Mouse (Mus musculus): Measurements from ENCODE around the gene Ocln.
"Not testable (repeated sequence)": the region's sequence is repeated elsewhere in the genome, so short reads cannot be mapped to it uniquely, and the experiment has no call there.

The Ocln gene

DNA sequence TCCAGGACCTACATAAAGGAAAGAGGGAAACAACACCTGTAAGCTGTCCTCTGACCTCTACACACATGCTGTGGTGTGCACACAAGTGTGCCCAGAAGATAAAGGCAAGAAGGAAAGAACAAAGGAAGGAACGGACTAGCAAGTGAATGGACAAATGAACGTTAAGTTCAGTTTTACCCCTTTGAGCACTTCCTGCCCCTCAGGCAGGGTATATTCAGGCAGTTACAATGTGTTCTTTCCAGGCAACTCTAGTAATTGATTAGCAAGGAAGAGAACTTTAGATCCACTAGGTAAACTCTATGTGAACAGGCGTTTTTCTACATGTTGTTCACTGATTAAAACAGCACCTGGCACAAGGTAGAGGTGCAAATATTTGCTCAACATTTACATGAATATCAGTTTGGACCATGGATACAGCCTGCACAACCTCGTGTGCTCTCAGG is 8.3 kb downstream of the Ocln start:
- no peak for DNase-seq (ENCODE audit: low spot score in 2 of 2)

DNA sequence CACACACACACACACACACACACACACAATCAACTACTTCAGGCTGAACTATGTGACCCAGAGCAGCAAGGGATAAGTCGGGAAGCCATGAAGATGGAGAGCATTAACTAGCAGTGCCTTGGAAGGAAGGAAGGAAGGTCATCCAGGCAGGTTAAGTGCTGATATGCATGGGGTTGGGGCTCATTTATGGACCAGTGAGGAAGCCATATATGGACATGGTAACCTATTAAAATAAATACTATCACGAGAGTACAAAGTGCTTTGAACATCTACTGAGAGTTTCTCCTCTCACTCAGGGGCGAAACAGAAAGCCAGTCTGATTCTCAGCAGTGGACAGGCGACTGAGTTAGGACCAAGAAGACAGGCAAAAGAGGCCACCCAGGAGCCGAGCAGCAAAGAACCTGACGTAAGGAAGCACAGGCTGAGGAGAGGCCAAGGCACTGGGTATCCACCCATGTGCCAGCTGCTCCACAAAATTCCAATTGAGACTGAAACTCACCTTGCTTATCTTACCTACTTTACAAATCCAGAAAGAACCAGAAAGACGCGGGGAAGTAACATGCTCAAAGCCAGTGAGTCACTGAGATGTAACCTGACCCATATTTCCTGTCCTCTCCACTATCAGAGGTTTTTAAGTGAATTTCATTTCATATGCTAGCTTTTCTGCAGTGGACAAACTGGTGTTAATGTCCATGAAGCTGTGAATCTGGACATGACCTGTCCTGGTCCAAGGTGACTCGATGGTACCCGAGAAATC is 9.3 kb downstream of the Ocln start:
- DNase-seq (ENCODE audit: low spot score in 2 of 2), result no peak

DNA sequence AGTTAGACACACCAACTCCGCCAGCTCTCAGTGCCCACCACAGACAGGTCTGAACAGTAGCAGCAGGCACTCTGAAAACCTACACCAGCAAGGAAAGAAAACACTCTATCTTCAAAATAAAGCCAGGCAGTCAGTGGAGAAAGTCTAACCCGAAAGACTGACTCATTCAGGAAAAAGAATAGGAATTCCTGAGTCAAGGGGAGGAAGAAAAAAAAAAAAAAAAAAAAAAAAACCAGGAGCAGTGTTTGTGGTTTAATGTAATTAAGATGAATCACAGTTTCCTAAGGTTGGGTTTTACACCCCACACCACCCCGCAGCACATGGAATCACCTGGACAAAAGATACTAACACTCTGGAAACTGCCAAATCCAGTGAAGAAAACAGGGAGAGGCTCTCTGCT is 16.4 kb downstream of the Ocln start:
- no peak for DNase-seq (ENCODE audit: low spot score in 2 of 2)

DNA sequence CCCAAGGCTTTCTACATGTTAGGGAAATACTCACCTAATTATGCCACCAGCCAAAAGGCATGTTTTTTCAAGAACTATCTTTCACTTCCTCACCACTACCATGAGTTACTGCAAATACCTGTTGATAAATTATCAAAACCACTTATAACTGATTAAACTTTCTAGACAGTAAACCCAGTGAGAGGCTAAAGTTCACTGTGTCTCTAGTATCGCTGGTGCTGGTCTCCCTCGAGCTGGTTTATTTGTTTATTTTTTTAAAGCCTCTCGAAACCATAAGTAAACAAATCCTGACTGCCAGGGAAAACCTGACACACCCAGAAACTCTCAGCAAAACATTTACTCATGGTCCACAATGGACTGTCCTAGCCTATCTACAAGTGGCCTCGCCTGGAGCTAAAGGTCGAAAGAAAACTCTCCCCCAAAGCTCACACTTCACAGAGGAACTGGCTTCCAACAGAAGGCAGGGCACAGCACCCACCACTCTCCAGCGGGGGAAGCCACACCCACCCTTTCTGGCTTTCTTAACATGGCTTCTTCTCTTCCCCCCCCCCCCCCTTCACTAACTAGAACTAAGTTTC is 19.6 kb downstream of the Ocln start:
- DNase-seq (ENCODE audit: low spot score in 2 of 2), result peak in 1 of 2 experiments; percentile 3

DNA sequence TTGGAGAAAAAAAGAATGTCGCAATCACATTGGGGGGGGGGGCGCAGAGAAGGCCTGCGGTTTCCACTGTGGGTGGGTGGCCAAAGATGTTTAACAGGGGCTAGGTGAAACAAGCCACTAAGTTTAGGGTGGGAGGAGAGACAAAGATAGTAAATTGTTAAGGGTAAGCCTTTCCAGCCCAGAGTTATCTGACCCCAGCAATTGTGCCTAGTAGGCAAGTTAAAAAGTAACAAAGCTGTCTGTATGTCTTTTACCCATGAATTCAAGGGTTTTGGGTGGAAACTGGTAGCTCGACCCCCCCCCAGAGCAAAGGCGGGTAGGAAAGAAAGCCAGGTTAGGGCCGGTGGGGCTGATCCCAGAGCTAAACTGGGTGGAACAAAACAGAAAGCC is 25.9 kb downstream of the Ocln start:
- DNase-seq (ENCODE audit: low spot score in 2 of 2), result no peak

DNA sequence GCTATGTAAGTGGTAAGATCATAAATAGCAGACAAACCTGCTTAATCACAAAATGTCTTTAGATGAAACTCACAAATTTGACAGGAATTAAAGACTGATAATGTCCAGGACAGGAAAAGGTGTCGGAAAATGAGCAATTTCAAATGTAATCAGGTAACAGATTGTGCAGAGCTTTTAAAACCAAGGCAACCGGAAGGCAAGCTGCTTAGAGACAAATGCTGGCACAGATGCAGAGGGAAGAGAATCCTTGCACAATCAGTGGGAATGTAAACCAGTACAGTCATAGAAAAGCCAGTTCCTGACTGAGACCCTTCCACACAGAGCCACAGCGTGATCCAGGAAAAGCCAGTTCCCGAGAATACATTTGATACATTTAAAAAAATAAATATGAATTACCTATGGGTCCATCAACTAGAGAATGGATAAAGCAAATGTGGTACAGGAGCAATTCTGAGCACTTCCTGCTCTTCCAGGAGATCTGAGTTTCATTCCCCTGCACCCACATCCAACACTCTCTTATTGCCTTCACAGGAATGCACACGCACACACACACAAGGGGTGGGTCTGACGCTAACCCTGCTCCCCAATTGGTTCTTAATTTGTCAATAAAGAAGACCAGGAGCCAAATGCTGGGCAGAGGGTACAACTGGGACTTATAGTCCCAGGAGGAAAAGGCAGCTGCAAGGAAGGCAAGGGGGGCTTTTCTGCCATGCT is 26.4 kb downstream of the Ocln start:
- DNase-seq (ENCODE audit: low spot score in 2 of 2), result no peak

DNA sequence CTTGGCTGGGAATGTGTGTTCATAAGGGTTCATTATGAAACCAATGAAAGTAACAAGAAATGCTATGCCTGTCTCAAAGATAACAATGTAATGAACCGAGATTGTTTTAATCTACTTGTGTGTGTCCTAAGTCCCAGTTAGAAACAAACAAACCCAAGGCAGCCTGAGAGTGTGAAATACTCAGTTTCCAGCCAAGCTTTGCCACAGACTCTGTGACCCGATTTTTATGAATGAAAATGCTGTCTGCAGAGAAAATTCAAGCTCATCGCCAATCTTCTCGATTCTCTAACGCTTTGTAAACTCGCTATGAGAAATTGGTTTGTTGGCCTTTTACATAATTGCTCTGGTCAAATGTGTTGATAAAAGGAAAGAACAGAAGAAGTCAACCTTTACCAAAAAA is 27.6 kb downstream of the Ocln start:
- no peak for DNase-seq (ENCODE audit: low spot score in 2 of 2)

DNA sequence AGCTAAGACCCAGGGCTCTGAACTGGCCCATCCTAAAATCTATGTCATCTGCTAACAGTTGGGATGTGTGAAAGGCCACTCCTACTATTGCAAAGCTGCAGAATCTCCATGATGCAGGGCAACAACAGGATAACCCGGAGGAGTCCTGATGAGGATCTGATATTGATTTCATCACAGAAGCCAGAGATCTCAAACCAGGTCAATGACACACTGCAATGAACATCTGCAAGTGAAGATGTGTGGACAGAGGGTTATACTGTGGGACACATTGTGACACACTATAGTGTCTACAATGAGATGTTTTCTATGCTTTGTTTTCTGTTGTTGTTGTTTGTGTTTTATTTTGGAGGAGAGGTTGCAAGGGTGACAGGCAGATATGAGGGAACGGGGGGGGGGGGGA is 28.8 kb downstream of the Ocln start:
- DNase-seq (ENCODE audit: low spot score in 2 of 2), result no peak

DNA sequence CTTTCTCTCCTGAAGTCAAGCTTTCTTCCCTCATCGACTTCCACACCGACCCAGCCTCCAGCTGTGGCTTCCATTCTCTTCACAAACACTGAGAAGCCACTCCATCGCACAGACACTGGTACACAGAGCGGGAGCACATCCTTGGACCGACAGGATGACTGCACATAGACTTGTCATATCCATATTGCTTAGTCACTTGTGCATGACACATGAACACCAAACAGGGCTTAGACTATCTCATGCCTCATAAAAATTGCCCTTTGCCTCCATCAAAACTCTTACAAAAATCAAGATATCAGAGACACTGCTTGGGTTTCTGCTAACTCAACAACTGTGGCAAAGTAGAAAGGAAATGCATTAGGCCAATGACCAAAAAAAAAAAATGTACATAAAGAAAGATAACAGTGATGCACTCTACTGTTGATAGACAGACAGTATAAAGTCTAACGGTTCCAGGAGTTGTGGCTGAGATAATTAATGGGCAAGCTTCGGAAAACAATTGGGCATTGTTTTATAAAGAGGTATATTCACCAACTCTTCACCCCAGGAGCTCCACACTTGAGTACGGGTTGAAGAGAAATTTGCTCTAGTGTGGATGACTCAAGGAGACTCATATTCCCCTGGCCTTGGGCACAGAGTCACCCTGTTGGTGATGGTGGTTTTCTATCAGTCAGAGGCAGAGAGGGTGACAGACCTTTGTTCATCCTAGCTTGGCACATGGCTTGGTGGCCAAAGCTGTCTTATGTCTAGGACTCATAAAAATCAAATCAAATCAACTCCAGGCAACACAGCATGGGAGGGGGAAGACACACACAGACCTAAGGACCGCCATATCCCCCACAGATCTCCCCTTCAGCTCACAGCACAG is 30.6 kb downstream of the Ocln start:
- no peak for DNase-seq (ENCODE audit: low spot score in 2 of 2)

DNA sequence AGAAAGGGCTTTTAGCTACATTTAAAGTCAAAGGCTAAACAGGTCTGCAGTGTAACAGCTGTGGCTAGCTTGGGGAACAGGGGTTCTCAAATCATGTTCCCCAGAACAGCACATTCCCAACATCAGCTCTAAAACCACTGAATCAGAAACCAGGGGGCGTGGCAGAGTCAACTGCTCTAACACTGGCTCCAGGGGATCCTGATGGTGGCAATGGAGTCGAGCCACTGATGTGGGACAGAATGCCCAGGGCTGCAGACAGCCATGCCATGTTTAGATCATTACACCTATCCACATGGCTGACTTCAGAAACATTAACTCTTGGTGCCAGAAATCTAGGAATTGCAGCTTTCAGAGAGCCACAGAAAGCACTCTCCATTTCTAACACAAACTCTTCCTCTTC is 33.4 kb downstream of the Ocln start:
- DNase-seq (ENCODE audit: low spot score in 2 of 2), result no peak

DNA sequence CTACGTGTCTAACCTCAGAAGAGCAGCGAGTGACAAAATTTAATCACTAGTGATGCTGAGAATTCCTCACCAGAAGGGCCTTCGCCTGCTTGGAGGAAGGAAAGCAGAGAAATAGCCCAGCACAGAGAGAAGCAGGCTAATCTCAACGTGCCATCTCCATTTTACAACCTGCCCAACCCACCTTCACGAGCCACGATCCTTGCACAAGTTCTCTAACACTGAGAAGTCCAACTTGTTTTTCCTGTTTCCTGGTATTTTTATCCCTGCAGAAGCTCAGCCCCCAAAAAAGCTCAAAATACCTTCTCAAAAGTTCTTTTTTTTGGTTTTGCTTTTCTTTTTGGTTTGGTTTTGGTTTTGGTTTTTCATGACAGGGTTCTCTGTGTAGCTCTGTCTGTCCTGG is 34.3 kb downstream of the Ocln start:
- DNase-seq (ENCODE audit: low spot score in 2 of 2), result peak; percentile 45 to 48

DNA sequence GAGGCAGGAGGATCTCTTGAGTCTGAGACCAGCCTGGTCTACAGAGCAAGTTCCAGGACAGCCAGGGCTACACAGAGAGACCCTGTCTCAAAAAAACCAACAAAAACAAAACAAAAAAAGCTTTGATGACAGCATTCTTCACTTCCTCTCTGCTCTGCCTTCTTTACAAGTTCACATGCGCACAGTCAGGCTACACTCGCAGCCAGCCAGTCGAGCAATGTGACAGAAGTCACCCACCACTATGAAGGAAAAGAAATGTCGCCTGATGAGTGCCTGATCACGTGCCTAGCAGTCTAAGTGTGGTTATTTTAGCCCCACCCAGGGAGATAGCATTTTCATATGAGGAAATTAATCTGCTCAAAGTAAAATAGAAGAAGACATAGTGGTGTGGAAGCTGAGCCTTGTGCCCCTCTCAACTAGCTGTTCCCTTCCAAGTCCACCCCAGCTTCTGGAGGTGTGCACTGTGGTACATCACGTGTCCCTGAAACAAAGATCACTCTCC is 34.8 kb downstream of the Ocln start:
- no peak for DNase-seq (ENCODE audit: low spot score in 2 of 2)

DNA sequence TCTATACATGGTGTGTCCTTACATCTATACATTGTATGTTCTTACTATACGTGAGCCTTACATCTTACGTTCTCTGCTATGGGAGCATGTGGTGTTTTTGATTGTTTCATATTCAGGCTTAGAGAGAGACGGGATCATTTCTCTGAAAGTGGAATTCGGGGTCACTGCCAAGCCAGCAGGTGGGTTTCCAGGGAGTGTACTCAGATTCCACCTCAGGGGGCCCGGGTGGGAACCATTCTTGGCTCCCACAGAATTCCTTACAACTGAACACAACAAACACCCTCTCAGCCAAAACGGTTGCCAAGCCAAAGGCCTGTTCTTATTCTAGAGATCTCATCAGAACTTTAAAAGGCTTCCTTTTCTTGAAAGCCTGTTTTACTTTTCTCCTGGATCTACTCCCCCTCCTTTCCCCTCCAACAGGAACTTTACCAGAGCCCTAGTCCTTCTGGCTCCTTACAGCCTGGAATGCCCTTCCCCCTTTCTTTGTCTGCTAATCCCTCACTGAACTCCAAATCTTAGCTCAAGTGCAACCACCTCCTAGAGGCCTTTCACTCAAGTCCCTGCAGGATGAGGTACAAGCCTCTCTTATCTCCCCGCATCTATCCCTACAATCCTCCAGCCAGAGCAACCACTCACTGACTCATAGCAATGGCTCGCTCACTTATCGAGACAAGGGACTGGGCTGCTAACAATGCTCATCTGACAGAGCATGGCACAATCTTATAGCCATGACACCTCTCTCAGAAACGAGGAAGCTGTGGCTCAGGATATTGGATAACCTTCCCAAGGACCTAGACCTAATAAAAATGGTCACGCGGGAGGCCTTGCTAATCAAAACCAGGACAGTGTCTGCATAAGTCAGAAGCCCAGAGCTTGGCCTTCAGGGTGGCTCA is 36.1 kb downstream of the Ocln start:
- DNase-seq (ENCODE audit: low spot score in 2 of 2), result peak; percentile 3 to 13

DNA sequence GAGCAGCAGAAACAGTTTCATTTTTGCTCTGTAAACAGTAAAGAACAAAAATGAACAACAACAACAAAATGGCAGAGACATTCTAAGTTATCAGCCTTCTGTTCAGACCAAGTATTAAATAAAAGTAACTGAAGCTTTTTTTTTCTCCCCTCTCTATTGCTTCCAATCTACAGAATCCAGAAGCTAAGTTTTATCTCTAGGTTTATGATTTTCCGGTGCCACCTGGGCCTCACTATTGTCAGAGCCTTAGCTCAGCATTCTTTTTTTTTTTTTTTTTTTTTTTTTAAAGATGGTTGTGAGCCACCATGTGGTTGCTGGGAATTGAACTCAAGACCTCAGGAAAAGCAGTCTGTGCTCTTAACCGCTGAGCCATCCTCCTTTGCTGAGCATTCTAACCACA is 39.7 kb downstream of the Ocln start:
- DNase-seq (ENCODE audit: low spot score in 2 of 2), result no peak

DNA sequence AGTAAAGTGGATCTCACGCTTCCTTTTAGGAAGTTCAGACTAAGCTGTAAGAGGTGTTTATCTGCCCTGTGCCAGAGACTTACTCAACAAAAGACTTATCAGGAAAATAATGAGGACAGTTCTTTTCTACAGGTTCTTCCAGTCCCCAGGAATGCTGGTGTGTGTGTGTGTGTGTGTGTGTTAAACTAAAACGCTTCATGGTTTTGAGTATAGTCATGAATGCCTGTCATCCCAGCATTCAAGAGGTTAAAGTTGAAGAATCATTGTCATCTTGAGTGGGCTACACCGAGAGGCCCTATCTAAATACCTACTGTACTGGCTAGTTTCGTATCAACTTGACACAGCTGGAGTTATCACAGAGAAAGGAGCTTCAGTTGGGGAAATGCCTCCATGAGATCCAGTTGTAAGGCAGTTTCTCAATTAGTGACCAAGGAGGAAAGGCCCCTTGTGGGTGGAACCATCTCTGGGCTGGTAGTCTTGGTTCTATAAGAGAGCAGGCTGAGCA is 40.6 kb downstream of the Ocln start:
- no peak for DNase-seq (ENCODE audit: low spot score in 2 of 2)

DNA sequence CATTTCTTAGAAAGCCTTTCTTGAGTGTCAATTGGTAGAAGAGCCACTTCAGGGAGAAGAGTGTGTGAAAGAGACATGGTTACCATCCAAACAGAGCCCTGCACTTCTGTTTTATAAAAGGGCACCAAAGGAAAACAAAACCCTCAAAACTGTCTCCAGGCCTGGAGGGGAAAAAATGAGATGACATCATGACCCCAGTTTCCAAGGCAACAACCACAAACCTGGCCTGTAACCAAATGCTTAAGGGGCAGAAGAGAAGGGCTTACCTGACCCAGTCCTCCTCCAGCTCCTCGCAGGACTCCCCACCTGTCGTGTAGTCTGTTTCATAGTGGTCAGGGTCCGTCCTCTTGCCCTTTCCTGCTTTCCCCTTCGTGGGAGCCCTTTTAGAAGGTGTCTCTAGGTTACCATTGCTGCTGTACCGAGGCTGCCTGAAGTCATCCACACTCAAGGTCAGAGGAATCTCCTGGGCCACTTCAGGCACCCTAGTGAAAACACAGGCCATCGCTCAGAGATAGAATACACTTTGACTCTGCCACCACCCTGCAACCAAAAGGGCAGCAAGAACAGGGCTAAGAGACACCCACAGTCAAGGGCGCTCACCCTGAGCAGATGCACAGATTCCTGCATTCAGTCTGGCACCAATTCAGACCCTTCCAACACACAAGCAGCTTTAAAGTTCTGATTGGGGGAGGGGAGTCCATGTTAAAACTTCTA is 41.2 kb downstream of the Ocln start:
- DNase-seq (ENCODE audit: low spot score in 2 of 2), result no peak

DNA sequence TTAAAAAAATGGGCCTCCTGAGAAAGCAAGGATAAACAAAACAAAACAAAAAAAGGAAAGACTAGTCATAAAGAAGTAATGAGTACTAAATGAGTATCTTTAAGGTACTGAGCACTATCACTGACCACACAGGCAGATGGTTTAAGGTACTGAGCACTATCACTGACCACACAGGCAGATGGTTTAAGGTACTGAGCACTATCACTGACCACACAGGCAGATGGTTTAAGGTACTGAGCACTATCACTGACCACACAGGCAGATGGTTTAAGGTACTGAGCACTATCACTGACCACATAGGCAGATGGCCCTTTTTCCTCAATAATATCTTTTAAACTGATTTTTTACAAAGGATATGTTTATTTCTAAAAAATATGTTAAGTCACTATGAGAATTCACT is 52.9 kb downstream of the Ocln start:
- DNase-seq (ENCODE audit: low spot score in 2 of 2), result not testable (repeated sequence)

DNA sequence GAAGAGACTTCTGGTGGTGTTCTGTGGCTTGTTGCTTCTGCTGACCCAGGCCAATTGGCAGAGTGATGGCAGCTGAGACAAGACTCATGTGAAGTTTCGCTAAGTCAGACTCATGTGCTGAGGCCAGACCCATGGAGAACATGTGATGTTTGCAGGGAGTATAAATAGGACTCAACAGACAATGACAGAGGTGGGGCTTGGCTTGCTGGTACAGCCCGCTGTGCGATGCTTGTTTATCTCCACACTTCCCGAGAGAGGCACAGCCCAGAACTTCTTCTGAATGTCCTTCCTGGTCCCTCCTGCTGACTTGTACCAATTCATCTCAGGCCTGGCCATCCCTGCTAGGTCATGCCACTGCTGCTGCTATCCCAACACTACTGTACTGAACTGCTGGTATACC is 57.2 kb downstream of the Ocln start:
- no peak for DNase-seq (ENCODE audit: low spot score in 2 of 2)

DNA sequence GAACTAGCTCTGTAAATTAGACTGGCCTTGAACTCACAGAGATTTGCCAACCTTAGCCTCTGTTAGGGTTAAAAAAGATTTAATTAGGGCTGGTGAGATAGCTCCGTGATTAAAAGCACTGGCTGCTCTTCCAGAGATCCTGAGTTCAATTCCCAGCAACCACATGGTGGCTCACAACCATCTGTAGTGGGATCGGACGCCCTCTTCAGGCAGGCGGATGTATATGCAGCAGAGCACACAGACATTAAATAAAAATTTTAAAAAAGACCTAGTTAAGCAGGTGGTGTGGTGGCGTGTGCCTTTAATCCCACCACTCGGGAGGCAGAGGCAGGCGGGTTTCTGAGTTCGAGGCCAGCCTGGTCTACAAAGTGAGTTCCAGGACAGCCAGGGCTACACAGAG is 58.1 kb downstream of the Ocln start:
- not testable (repeated sequence) for DNase-seq (ENCODE audit: low spot score in 2 of 2)

DNA sequence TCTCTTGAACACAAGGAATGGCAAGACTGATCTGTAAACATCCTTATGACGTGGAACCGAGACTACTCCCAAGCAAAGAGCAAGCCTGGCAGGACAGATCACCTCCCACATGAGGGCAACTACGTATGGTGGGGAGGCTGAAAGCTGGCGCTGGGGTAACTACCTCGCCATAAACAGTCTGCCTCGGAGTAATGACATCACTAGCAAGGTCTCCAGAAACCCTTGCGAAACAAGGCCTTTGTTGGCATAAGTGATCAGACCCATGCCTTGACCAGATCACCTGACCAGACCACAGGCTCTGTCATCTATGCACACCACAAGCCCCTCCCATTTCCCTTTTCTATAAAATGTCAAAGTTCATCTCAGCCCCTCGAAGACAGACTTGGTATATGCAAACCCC is 59.2 kb downstream of the Ocln start:
- no peak for DNase-seq (ENCODE audit: low spot score in 2 of 2)
